Mouse (Mus musculus): ENCODE results near the gene Spg21. TPM values are rescaled to one million over a fixed set of nuclear protein-coding genes. Genes with fewer than 3 reads are reported as not detected.

Spg21 gene
- polyA plus RNA-seq, 1 experiment from 2014 or later, result 116 TPM

GRCm38 (mm10) chr9:65462544-65462943 lies 1.8 kb downstream of the Spg21 start:
- no peak for ATAC-seq (ENCODE audit: low FRiP score, low TSS enrichment)
- Histone ChIP-seq H3K36me3 (ENCODE audit: control insufficient read depth, insufficient read depth, low read length) (peaks cover 6% of the 10 kb centered on the region; the same call in 1 of the 2 replicates), H3K4me1 (ENCODE audit: control insufficient read depth, insufficient read depth, low read length) (peaks cover 15% of the 10 kb centered on the region), H3K9ac (ENCODE audit: low read depth, low read length) (no peak overlapping the region), H3K27ac (ENCODE audit: low read depth, low read length) (no peak overlapping the region), H3K4me3 (ENCODE audit: low read length) (no peak overlapping the region), H3K9me3 (ENCODE audit: control insufficient read depth, low read length) (no peaks in the 10 kb centered on the region), H3K27me3 (ENCODE audit: control insufficient read depth, insufficient read depth, low read length) (no peaks in the 10 kb centered on the region), H3K4me2 (replicated peaks; ENCODE audit: low read depth, low read length) (no peak overlapping the region)
- WGBS, result 81% methylated on average over 5 of the region's 5 CpGs

- no peaks in the 10 kb centered on the region for H3K27me3 ChIP-seq (ENCODE audit: control insufficient read depth, insufficient read depth, low read length)
- peaks cover 6% of the 10 kb centered on the region; the same call in 1 of the 2 replicates for H3K36me3 ChIP-seq (ENCODE audit: control insufficient read depth, insufficient read depth, low read length)
- no peak overlapping the region for H3K4me3 ChIP-seq (ENCODE audit: low read length)
- ATAC-seq (ENCODE audit: low FRiP score, low TSS enrichment), result no peak
- peaks cover 15% of the 10 kb centered on the region for H3K4me1 ChIP-seq (ENCODE audit: control insufficient read depth, insufficient read depth, low read length)
- no peak overlapping the region for H3K27ac ChIP-seq (ENCODE audit: low read depth, low read length)
- H3K9me3 ChIP-seq (ENCODE audit: control insufficient read depth, low read length), result no peaks in the 10 kb centered on the region
- H3K9ac ChIP-seq (ENCODE audit: low read depth, low read length), result no peak overlapping the region
- 93% methylated on average over 6 of the region's 6 CpGs for WGBS
- H3K4me2 ChIP-seq (replicated peaks; ENCODE audit: low read depth, low read length), result no peak overlapping the region
Observed at GRCm38 (mm10) chr9:65464161-65464560, 3.4 kb downstream of the Spg21 start.

GRCm38 (mm10) chr9:65465241-65465640 lies 4.5 kb downstream of the Spg21 start:
- H3K9ac ChIP-seq (ENCODE audit: low read depth, low read length), result no peak overlapping the region

GRCm38 (mm10) chr9:65467686-65468085 lies 6.9 kb downstream of the Spg21 start:
- ATAC-seq (ENCODE audit: low FRiP score, low TSS enrichment), result no peak

More at GRCm38 (mm10) chr9:65465241-65465640, 4.5 kb downstream of the Spg21 start:
- 99% methylated on average over 2 of the region's 2 CpGs for WGBS
- peaks cover 14% of the 10 kb centered on the region for H3K4me1 ChIP-seq (ENCODE audit: control insufficient read depth, insufficient read depth, low read length)
- H3K36me3 ChIP-seq (ENCODE audit: control insufficient read depth, insufficient read depth, low read length), result peaks cover 11% of the 10 kb centered on the region; the same call in 1 of the 2 replicates
- no peak overlapping the region for H3K27ac ChIP-seq (ENCODE audit: low read depth, low read length)
- no peaks in the 10 kb centered on the region for H3K9me3 ChIP-seq (ENCODE audit: control insufficient read depth, low read length)
- H3K27me3 ChIP-seq (ENCODE audit: control insufficient read depth, insufficient read depth, low read length), result no peaks in the 10 kb centered on the region
- no peak overlapping the region for H3K4me2 ChIP-seq (replicated peaks; ENCODE audit: low read depth, low read length)
- ATAC-seq (ENCODE audit: low FRiP score, low TSS enrichment), result no peak
- H3K4me3 ChIP-seq (ENCODE audit: low read length), result no peak overlapping the region

GRCm38 (mm10) chr9:65472769-65473168 lies 12.0 kb downstream of the Spg21 start:
- WGBS, result 92% methylated on average over 4 of the region's 4 CpGs
- no peak for ATAC-seq (ENCODE audit: low FRiP score, low TSS enrichment)
- Histone ChIP-seq H3K4me1 (ENCODE audit: control insufficient read depth, insufficient read depth, low read length) (no peaks in the 10 kb centered on the region), H3K9ac (ENCODE audit: low read depth, low read length) (no peak overlapping the region), H3K4me3 (ENCODE audit: low read length) (no peak overlapping the region), H3K9me3 (ENCODE audit: control insufficient read depth, low read length) (no peaks in the 10 kb centered on the region), H3K36me3 (ENCODE audit: control insufficient read depth, insufficient read depth, low read length) (peaks cover 53% of the 10 kb centered on the region), H3K27ac (ENCODE audit: low read depth, low read length) (no peak overlapping the region), H3K4me2 (replicated peaks; ENCODE audit: low read depth, low read length) (no peak overlapping the region), H3K27me3 (ENCODE audit: control insufficient read depth, insufficient read depth, low read length) (no peaks in the 10 kb centered on the region)

More at GRCm38 (mm10) chr9:65467686-65468085, 6.9 kb downstream of the Spg21 start:
- Histone ChIP-seq H3K4me3 (ENCODE audit: low read length) (no peak overlapping the region), H3K27me3 (ENCODE audit: control insufficient read depth, insufficient read depth, low read length) (no peaks in the 10 kb centered on the region), H3K36me3 (ENCODE audit: control insufficient read depth, insufficient read depth, low read length) (peaks cover 20% of the 10 kb centered on the region; the same call in 1 of the 2 replicates), H3K4me2 (replicated peaks; ENCODE audit: low read depth, low read length) (no peak overlapping the region), H3K27ac (ENCODE audit: low read depth, low read length) (no peak overlapping the region), H3K9ac (ENCODE audit: low read depth, low read length) (no peak overlapping the region), H3K9me3 (ENCODE audit: control insufficient read depth, low read length) (no peaks in the 10 kb centered on the region), H3K4me1 (ENCODE audit: control insufficient read depth, insufficient read depth, low read length) (no peaks in the 10 kb centered on the region; the same call in 1 of the 2 replicates)
- WGBS, result 41% methylated on average over 11 of the region's 11 CpGs

- H3K36me3 ChIP-seq (ENCODE audit: control insufficient read depth, insufficient read depth, low read length), result peaks cover 88% of the 10 kb centered on the region
- no peaks in the 10 kb centered on the region for H3K4me1 ChIP-seq (ENCODE audit: control insufficient read depth, insufficient read depth, low read length)
- WGBS, result 90% methylated on average over 8 of the region's 8 CpGs
- H3K4me3 ChIP-seq (ENCODE audit: low read length), result no peak overlapping the region
- no peak overlapping the region for H3K27ac ChIP-seq (ENCODE audit: low read depth, low read length)
- no peak for ATAC-seq (ENCODE audit: low FRiP score, low TSS enrichment)
- no peak overlapping the region for H3K4me2 ChIP-seq (replicated peaks; ENCODE audit: low read depth, low read length)
- no peak overlapping the region for H3K9ac ChIP-seq (ENCODE audit: low read depth, low read length)
- no peaks in the 10 kb centered on the region for H3K9me3 ChIP-seq (ENCODE audit: control insufficient read depth, low read length)
- no peaks in the 10 kb centered on the region for H3K27me3 ChIP-seq (ENCODE audit: control insufficient read depth, insufficient read depth, low read length)
Observed at GRCm38 (mm10) chr9:65479158-65479557, 18.4 kb downstream of the Spg21 start.

- H3K9ac ChIP-seq (ENCODE audit: low read depth, low read length), result no peak overlapping the region
- ATAC-seq (ENCODE audit: low FRiP score, low TSS enrichment), result no peak
- H3K4me2 ChIP-seq (replicated peaks; ENCODE audit: low read depth, low read length), result no peak overlapping the region
- H3K36me3 ChIP-seq (ENCODE audit: control insufficient read depth, insufficient read depth, low read length), result peaks cover 88% of the 10 kb centered on the region
- no peaks in the 10 kb centered on the region for H3K4me1 ChIP-seq (ENCODE audit: control insufficient read depth, insufficient read depth, low read length)
- H3K4me3 ChIP-seq (ENCODE audit: low read length), result no peak overlapping the region
- H3K27me3 ChIP-seq (ENCODE audit: control insufficient read depth, insufficient read depth, low read length), result no peaks in the 10 kb centered on the region
- no peaks in the 10 kb centered on the region for H3K9me3 ChIP-seq (ENCODE audit: control insufficient read depth, low read length)
- WGBS, result 91% methylated on average over 5 of the region's 5 CpGs
- no peak overlapping the region for H3K27ac ChIP-seq (ENCODE audit: low read depth, low read length)
Observed at GRCm38 (mm10) chr9:65480071-65480470, 19.3 kb downstream of the Spg21 start.

GRCm38 (mm10) chr9:65491476-65491875 lies 30.7 kb downstream of the Spg21 start:
- no peaks in the 10 kb centered on the region for H3K4me1 ChIP-seq (ENCODE audit: control insufficient read depth, insufficient read depth, low read length)
- H3K27ac ChIP-seq (ENCODE audit: low read depth, low read length), result no peak overlapping the region
- no peak overlapping the region for H3K9ac ChIP-seq (ENCODE audit: low read depth, low read length)
- H3K9me3 ChIP-seq (ENCODE audit: control insufficient read depth, low read length), result no peaks in the 10 kb centered on the region
- no peak overlapping the region for H3K4me3 ChIP-seq (ENCODE audit: low read length)
- no peak for ATAC-seq (ENCODE audit: low FRiP score, low TSS enrichment)
- H3K27me3 ChIP-seq (ENCODE audit: control insufficient read depth, insufficient read depth, low read length), result no peaks in the 10 kb centered on the region
- H3K4me2 ChIP-seq (replicated peaks; ENCODE audit: low read depth, low read length), result no peak overlapping the region
- H3K36me3 ChIP-seq (ENCODE audit: control insufficient read depth, insufficient read depth, low read length), result peaks cover 17% of the 10 kb centered on the region
- WGBS, result 79% methylated on average over 3 of the region's 3 CpGs

- ATAC-seq (ENCODE audit: low FRiP score, low TSS enrichment), result no peak
- H3K4me3 ChIP-seq (ENCODE audit: low read length), result no peak overlapping the region
- 89% methylated on average over 2 of the region's 2 CpGs for WGBS
- H3K4me2 ChIP-seq (replicated peaks; ENCODE audit: low read depth, low read length), result no peak overlapping the region
- H3K4me1 ChIP-seq (ENCODE audit: control insufficient read depth, insufficient read depth, low read length), result no peaks in the 10 kb centered on the region
- H3K27ac ChIP-seq (ENCODE audit: low read depth, low read length), result no peak overlapping the region
- H3K27me3 ChIP-seq (ENCODE audit: control insufficient read depth, insufficient read depth, low read length), result no peaks in the 10 kb centered on the region
- H3K9me3 ChIP-seq (ENCODE audit: control insufficient read depth, low read length), result no peaks in the 10 kb centered on the region
- H3K9ac ChIP-seq (ENCODE audit: low read depth, low read length), result no peak overlapping the region
- peaks cover 9% of the 10 kb centered on the region for H3K36me3 ChIP-seq (ENCODE audit: control insufficient read depth, insufficient read depth, low read length)
Observed at GRCm38 (mm10) chr9:65492351-65492750, 31.6 kb downstream of the Spg21 start.
